Mouse (Mus musculus): ENCODE measurements around the gene Samd10. TPM values are rescaled to one million over a fixed set of nuclear protein-coding genes. Genes with fewer than 3 reads are reported as not detected.

Samd10 gene
- total RNA-seq, 2 experiments from 2014 or later = 20.2 to 22.0 TPM

- intact Hi-C loops (cut with DNase I) = loop anchor here (5.0 kb wide), 1 partner anchor 59 kb away; the partner anchor contains the start of gene Dnajc5
- peak; percentile 78 to 80 for DNase-seq (ENCODE audit: low spot score in 2 of 2)
Observed at GRCm38 (mm10) chr2:181581016-181581401, 18.0 kb downstream of the Samd10 start.

GRCm38 (mm10) chr2:181580131-181580772, 18.8 kb downstream of the Samd10 start:
- intact Hi-C loops (cut with DNase I) = loop anchor here (5.0 kb wide), 1 partner anchor 58 kb away; the partner anchor contains the start of gene Dnajc5
- no peak for DNase-seq (ENCODE audit: low spot score in 2 of 2)

GRCm38 (mm10) chr2:181579681-181580080, 19.3 kb downstream of the Samd10 start:
- intact Hi-C loops (cut with DNase I) = loop anchor here (5.0 kb wide), 2 partner anchors 57 to 187 kb away; partner anchors contain the start of gene Dnajc5
- DNase-seq (ENCODE audit: low spot score in 2 of 2) = no peak

- no peak for DNase-seq (ENCODE audit: low spot score in 2 of 2)
- intact Hi-C loops (cut with DNase I) = loop anchor here (5.0 kb wide), 1 partner anchor 187 kb away; no protein-coding TSS in a partner anchor
Observed at GRCm38 (mm10) chr2:181578790-181579618, 20.0 kb downstream of the Samd10 start.

GRCm38 (mm10) chr2:181577981-181578581, 20.9 kb downstream of the Samd10 start:
- no peak for DNase-seq (ENCODE audit: low spot score in 2 of 2)
- intact Hi-C loops (cut with DNase I) = loop anchor here (5.0 kb wide), 1 partner anchor 186 kb away; no protein-coding TSS in a partner anchor

- no peak for DNase-seq (ENCODE audit: low spot score in 2 of 2)
- intact Hi-C loops (cut with DNase I) = loop anchor here (5.0 kb wide), 1 partner anchor 185 kb away; no protein-coding TSS in a partner anchor
Observed at GRCm38 (mm10) chr2:181577126-181577525, 21.9 kb downstream of the Samd10 start.

GRCm38 (mm10) chr2:181576613-181577012, 22.4 kb downstream of the Samd10 start:
- intact Hi-C loops (cut with DNase I) = loop anchor here (5.0 kb wide), 1 partner anchor 184 kb away; no protein-coding TSS in a partner anchor

GRCm38 (mm10) chr2:181574921-181575545, 24.0 kb downstream of the Samd10 start:
- intact Hi-C loops (cut with DNase I) = loop anchor here (5.0 kb wide), 1 partner anchor 183 kb away; no protein-coding TSS in a partner anchor
- DNase-seq (ENCODE audit: low spot score in 2 of 2) = no peak

More at GRCm38 (mm10) chr2:181576613-181577012, 22.4 kb downstream of the Samd10 start:
- DNase-seq (ENCODE audit: low spot score in 2 of 2) = no peak

- DNase-seq (ENCODE audit: low spot score in 2 of 2) = no peak
- intact Hi-C loops (cut with DNase I) = no loop called here
Observed at GRCm38 (mm10) chr2:181573961-181574360, 25.1 kb downstream of the Samd10 start.

GRCm38 (mm10) chr2:181572921-181573920, 25.8 kb downstream of the Samd10 start:
- DNase-seq (ENCODE audit: low spot score in 2 of 2) = no peak
- intact Hi-C loops (cut with DNase I) = no loop called here

GRCm38 (mm10) chr2:181571941-181572670, 26.9 kb downstream of the Samd10 start:
- intact Hi-C loops (cut with DNase I) = no loop called here
- no peak for DNase-seq (ENCODE audit: low spot score in 2 of 2)

GRCm38 (mm10) chr2:181570921-181571595, 28.0 kb downstream of the Samd10 start:
- no peak for DNase-seq (ENCODE audit: low spot score in 2 of 2)
- intact Hi-C loops (cut with DNase I) = no loop called here

GRCm38 (mm10) chr2:181570375-181570774, 28.6 kb downstream of the Samd10 start:
- intact Hi-C loops (cut with DNase I) = no loop called here
- no peak for DNase-seq (ENCODE audit: low spot score in 2 of 2)

- intact Hi-C loops (cut with DNase I) = no loop called here
- no peak for DNase-seq (ENCODE audit: low spot score in 2 of 2)
Observed at GRCm38 (mm10) chr2:181569856-181570255, 29.2 kb downstream of the Samd10 start.

- DNase-seq (ENCODE audit: low spot score in 2 of 2) = no peak
- intact Hi-C loops (cut with DNase I) = no loop called here
Observed at GRCm38 (mm10) chr2:181568272-181569008, 30.6 kb downstream of the Samd10 start.

GRCm38 (mm10) chr2:181567338-181567737, 31.7 kb downstream of the Samd10 start:
- intact Hi-C loops (cut with DNase I) = no loop called here
- no peak for DNase-seq (ENCODE audit: low spot score in 2 of 2)
